Mouse (Mus musculus) midbrain, embryonic 14.5 days (tissue): ENCODE results near the gene Srpk2. TPM values are rescaled to one million over a fixed set of nuclear protein-coding genes. Genes with fewer than 3 reads are reported as not detected.
"Not testable (repeated sequence)": the region's sequence is repeated elsewhere in the genome, so short reads cannot be mapped to it uniquely, and the experiment has no call there.

Experiments used
- ATAC-seq: fragments of 200-750 bp; cut with Nextera tagmentation; 2 replicates; pipeline ENCODE4 v1.8.0; 2017; ENCODE audit warnings: moderate number of reproducible peaks, moderate library complexity; ENCODE audit not compliant: low FRiP score, low TSS enrichment
- DNase-seq: peaks from one replicate; pipeline ENCODE4 v3.0.0-alpha.2; 2015
- H3K27ac ChIP-seq: fragments of 300-500 bp; sonication (generic); replicated peaks from 2 replicates; pipeline ENCODE4 v1.5.1; 2014; ENCODE audit warnings: mild to moderate bottlenecking, low read depth, low read length, moderate library complexity
- H3K27me3 ChIP-seq: fragments of 300-500 bp; sonication (generic); 2 replicates; pipeline ENCODE4 v1.6.1; 2014; ENCODE audit warnings: low read length, control low read depth, mixed read lengths; ENCODE audit not compliant: control insufficient read depth, insufficient read depth
- H3K36me3 ChIP-seq: fragments of 300-500 bp; sonication (generic); 2 replicates; pipeline ENCODE4 v1.6.1; 2014; ENCODE audit warnings: low read length, control low read depth; ENCODE audit not compliant: control insufficient read depth, insufficient read depth
- H3K4me1 ChIP-seq: fragments of 300-500 bp; sonication (generic); 2 replicates; pipeline ENCODE4 v1.6.1; 2014; ENCODE audit warnings: mild to moderate bottlenecking, antibody characterized with exemption, low read length, control low read depth; ENCODE audit not compliant: control insufficient read depth, insufficient read depth
- H3K4me2 ChIP-seq: fragments of 300-500 bp; sonication (generic); 2 replicates; pipeline ENCODE4 v1.6.1; 2014; ENCODE audit warnings: mild to moderate bottlenecking, low read length, moderate library complexity
- H3K4me3 ChIP-seq: fragments of 300-500 bp; sonication (generic); replicated peaks from 2 replicates; pipeline ENCODE4 v1.5.1; 2014; ENCODE audit warnings: low read depth, low read length
- H3K9ac ChIP-seq: fragments of 300-500 bp; sonication (generic); replicated peaks from 2 replicates; pipeline ENCODE4 v1.6.1; 2014; ENCODE audit warnings: mild to moderate bottlenecking, low read length, moderate library complexity
- H3K9me3 ChIP-seq: fragments of 300-500 bp; sonication (generic); 2 replicates; pipeline ENCODE4 v1.6.1; 2016; ENCODE audit warnings: low read length, control low read depth, mixed read lengths; ENCODE audit not compliant: control insufficient read depth
- WGBS: fragments of 180-500 bp; shearing (Covaris S2); extraction: QIAGEN DNeasy Blood & Tissue Kit; methylation state at CpG from one replicate; pipeline ENCODE4 v1.1.7; 2014; 5-methylcytosine and 5-hydroxymethylcytosine counted together
- polyA plus RNA-seq: library from polyadenylated mRNA; unstranded; fragments of >200 nt; fragmentation: Nextera tagmentation; extraction: Ambion mirVana; gene quantifications from 2 replicates; pipeline ENCODE4 v1.2.1, GENCODE M21; 2014

The Srpk2 gene
- polyA plus RNA-seq, 1 experiment from 2014 or later: 121 TPM

DNA sequence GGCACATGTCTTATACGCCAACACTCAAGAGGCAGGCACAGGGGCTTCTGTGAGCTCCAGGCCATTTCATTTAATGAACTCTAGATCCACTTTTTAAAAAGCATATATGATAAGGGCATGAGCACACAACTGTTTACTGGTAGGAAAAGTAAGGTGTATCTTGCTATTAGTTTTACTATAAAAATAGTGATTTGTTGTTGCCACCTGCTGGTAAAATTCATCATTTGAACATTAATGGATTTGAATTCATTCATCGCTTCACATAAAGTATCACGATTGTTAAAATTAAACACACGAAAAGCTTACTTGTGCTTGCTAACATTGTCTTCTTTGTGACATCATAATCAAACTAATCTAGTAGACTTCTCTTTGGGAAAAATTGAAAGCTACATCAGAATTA is 27.8 kb downstream of the Srpk2 start:
- Histone ChIP-seq H3K9ac (no peak overlapping the region), H3K27ac (no peak overlapping the region), H3K4me1 (no peaks in the 10 kb centered on the region), H3K9me3 (no peaks in the 10 kb centered on the region), H3K27me3 (no peaks in the 10 kb centered on the region), H3K4me3 (no peak overlapping the region), H3K36me3 (no peaks in the 10 kb centered on the region), H3K4me2 (no peak overlapping the region)
- 96% methylated on average over 4 of the region's 4 CpGs for WGBS
- no peak for ATAC-seq
- peak; percentile 63 for DNase-seq

DNA sequence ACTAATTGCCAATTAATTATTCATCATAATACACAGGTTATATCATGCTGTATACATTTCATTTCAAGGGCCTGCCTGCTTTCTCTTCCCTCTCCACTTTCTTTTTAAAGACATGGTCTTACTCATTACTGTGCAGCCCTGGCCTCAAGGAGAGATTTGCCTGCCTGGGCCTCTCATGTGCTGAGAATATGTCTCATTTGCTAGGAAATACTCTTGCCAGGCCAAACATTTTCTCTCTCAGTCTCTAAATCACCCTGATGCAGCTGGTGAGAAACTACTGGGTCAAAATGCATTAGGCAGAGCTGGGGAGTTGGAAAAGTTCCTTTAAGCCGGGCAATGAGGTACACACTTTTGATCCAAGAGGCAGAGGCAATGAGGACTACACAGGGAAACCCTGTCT is 29.4 kb downstream of the Srpk2 start:
- Histone ChIP-seq H3K4me2 (no peak overlapping the region), H3K27me3 (no peaks in the 10 kb centered on the region), H3K9ac (no peak overlapping the region), H3K27ac (no peak overlapping the region), H3K4me3 (no peak overlapping the region), H3K4me1 (no peaks in the 10 kb centered on the region), H3K9me3 (no peaks in the 10 kb centered on the region), H3K36me3 (no peaks in the 10 kb centered on the region)
- DNase-seq: no peak
- 92% methylated on average over 1 of the region's 1 CpGs for WGBS
- ATAC-seq: no peak

GRCm38 (mm10) chr5:23652326-23652725 is 32.1 kb downstream of the Srpk2 start:
- Histone ChIP-seq H3K27ac (no peak overlapping the region), H3K36me3 (no peaks in the 10 kb centered on the region), H3K4me2 (no peak overlapping the region), H3K4me3 (no peak overlapping the region), H3K27me3 (no peaks in the 10 kb centered on the region), H3K9ac (no peak overlapping the region), H3K9me3 (no peaks in the 10 kb centered on the region), H3K4me1 (no peaks in the 10 kb centered on the region)
- WGBS: 82% methylated on average over 7 of the region's 7 CpGs
- no peak for ATAC-seq
- no peak for DNase-seq

GRCm38 (mm10) chr5:23651786-23652185 is 32.6 kb downstream of the Srpk2 start:
- H3K4me1 ChIP-seq: no peaks in the 10 kb centered on the region
- H3K36me3 ChIP-seq: no peaks in the 10 kb centered on the region
- ATAC-seq: no peak
- H3K4me3 ChIP-seq: no peak overlapping the region
- H3K9ac ChIP-seq: no peak overlapping the region
- no peak for DNase-seq
- no peaks in the 10 kb centered on the region for H3K9me3 ChIP-seq
- no peaks in the 10 kb centered on the region for H3K27me3 ChIP-seq
- no peak overlapping the region for H3K27ac ChIP-seq
- H3K4me2 ChIP-seq: no peak overlapping the region
- 92% methylated on average over 3 of the region's 3 CpGs for WGBS

GRCm38 (mm10) chr5:23650504-23650903 is 33.9 kb downstream of the Srpk2 start:
- WGBS: 84% methylated on average over 3 of the region's 3 CpGs
- ATAC-seq (no peak), DNase-seq (no peak)
- no peaks in the 10 kb centered on the region for H3K27me3 ChIP-seq
- H3K4me2 ChIP-seq: no peak overlapping the region
- H3K4me3 ChIP-seq: no peak overlapping the region
- no peak overlapping the region for H3K27ac ChIP-seq
- H3K4me1 ChIP-seq: no peaks in the 10 kb centered on the region
- no peaks in the 10 kb centered on the region for H3K36me3 ChIP-seq
- H3K9me3 ChIP-seq: no peaks in the 10 kb centered on the region
- H3K9ac ChIP-seq: no peak overlapping the region

- DNase-seq: no peak
- H3K9ac ChIP-seq: no peak overlapping the region
- H3K4me3 ChIP-seq: no peak overlapping the region
- no peak overlapping the region for H3K4me2 ChIP-seq
- H3K9me3 ChIP-seq: no peaks in the 10 kb centered on the region
- H3K27me3 ChIP-seq: no peaks in the 10 kb centered on the region
- H3K36me3 ChIP-seq: no peaks in the 10 kb centered on the region
- no peaks in the 10 kb centered on the region for H3K4me1 ChIP-seq
- no peak for ATAC-seq
- 99% methylated on average over 2 of the region's 2 CpGs for WGBS
- H3K27ac ChIP-seq: no peak overlapping the region
These were observed 35.2 kb downstream of the Srpk2 start for GRCm38 (mm10) chr5:23649246-23649645.

- Histone ChIP-seq H3K4me1 (no peaks in the 10 kb centered on the region), H3K9ac (no peak overlapping the region), H3K27me3 (no peaks in the 10 kb centered on the region), H3K4me3 (no peak overlapping the region), H3K27ac (no peak overlapping the region), H3K36me3 (no peaks in the 10 kb centered on the region), H3K9me3 (no peaks in the 10 kb centered on the region), H3K4me2 (no peak overlapping the region)
- WGBS: 79% methylated on average over 3 of the region's 3 CpGs
- no peak for DNase-seq
- ATAC-seq: no peak
These were observed 38.7 kb downstream of the Srpk2 start for GRCm38 (mm10) chr5:23645671-23646070.

DNA sequence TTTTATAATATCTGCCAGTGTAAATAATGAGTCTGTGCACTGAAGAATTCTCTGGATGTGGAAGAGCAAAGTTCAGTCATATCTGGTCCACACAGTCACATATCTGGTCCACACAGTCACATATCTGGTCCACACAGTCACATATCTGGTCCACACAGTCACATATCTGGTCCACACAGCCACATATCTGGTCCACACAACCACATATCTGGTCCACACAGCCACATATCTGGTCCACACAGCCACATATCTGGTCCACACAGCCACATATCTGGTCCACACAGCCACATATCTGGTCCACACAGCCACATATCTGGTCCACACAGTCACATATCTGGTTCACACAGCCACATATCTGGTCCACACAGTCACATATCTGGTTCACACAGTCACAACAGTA is 45.2 kb downstream of the Srpk2 start:
- H3K4me3 ChIP-seq, DNase-seq, H3K4me1 ChIP-seq, H3K36me3 ChIP-seq, H3K27me3 ChIP-seq, H3K9ac ChIP-seq, ATAC-seq, H3K4me2 ChIP-seq, H3K27ac ChIP-seq, H3K9me3 ChIP-seq: not testable (repeated sequence)

GRCm38 (mm10) chr5:23638023-23638422 is 46.4 kb downstream of the Srpk2 start:
- Histone ChIP-seq H3K9me3 (no peaks in the 10 kb centered on the region), H3K27ac (no peak overlapping the region), H3K36me3 (no peaks in the 10 kb centered on the region), H3K4me2 (no peak overlapping the region), H3K9ac (no peak overlapping the region), H3K27me3 (no peaks in the 10 kb centered on the region), H3K4me3 (no peak overlapping the region), H3K4me1 (no peaks in the 10 kb centered on the region)
- DNase-seq (no peak), ATAC-seq (no peak)
- whole genome bisulfite sequencing: 74% methylated on average over 4 of the region's 4 CpGs
